Mouse (Mus musculus) heart, embryonic 16.5 days (tissue): ENCODE measurements at regions not wholly inside any gene's neighbourhood (a gene's known extent, or its start where the extent isn't known, plus 50 kb on each side); places are given as distances from the start of the nearest gene placed in this dataset.

Experiments used
- ATAC-seq: fragments of 200-750 bp; cut with Nextera tagmentation; replicated peaks from 2 replicates; pipeline ENCODE4 v1.8.0; 2017; ENCODE audit warnings: moderate number of reproducible peaks; ENCODE audit not compliant: insufficient read depth, low FRiP score; ENCODE audit errors: extremely low read depth
- H3K27ac ChIP-seq: fragments of 300-500 bp; sonication (generic); 2 replicates; pipeline ENCODE4 v1.5.1; 2014; ENCODE audit warnings: mild to moderate bottlenecking, low read length, control low read depth, moderate library complexity
- H3K27me3 ChIP-seq: fragments of 300-500 bp; sonication (generic); 2 replicates; pipeline ENCODE4 v1.6.1; 2014; ENCODE audit warnings: low read length, mixed read lengths; ENCODE audit not compliant: control insufficient read depth, insufficient read depth
- H3K36me3 ChIP-seq: fragments of 300-500 bp; sonication (generic); 2 replicates; pipeline ENCODE4 v1.6.1; 2014; ENCODE audit not compliant: control insufficient read depth, insufficient read depth
- H3K4me1 ChIP-seq: fragments of 300-500 bp; sonication (generic); 2 replicates; pipeline ENCODE4 v1.6.1; 2014; ENCODE audit warnings: low read length, mixed read lengths; ENCODE audit not compliant: control insufficient read depth, insufficient read depth
- H3K4me2 ChIP-seq: fragments of 300-500 bp; sonication (generic); 2 replicates; pipeline ENCODE4 v1.6.1; 2014; ENCODE audit warnings: low read depth, mild to moderate bottlenecking, control low read depth, low read length
- H3K4me3 ChIP-seq: fragments of 300-500 bp; sonication (generic); 2 replicates; pipeline ENCODE4 v1.5.1; 2014; ENCODE audit warnings: mild to moderate bottlenecking, control low read depth, low read length
- H3K9ac ChIP-seq: fragments of 300-500 bp; sonication (generic); 2 replicates; pipeline ENCODE4 v1.6.1; 2014; ENCODE audit warnings: low read length, control low read depth
- H3K9me3 ChIP-seq: fragments of 300-500 bp; sonication (generic); replicated peaks from 2 replicates; pipeline ENCODE4 v1.6.1; 2016; ENCODE audit warnings: low read length; ENCODE audit not compliant: control insufficient read depth
- WGBS: fragments of 180-500 bp; shearing (Covaris S2); extraction: QIAGEN DNeasy Blood & Tissue Kit; methylation state at CpG from one replicate; pipeline ENCODE4 v1.1.7; 2014; 5-methylcytosine and 5-hydroxymethylcytosine counted together

GRCm38 (mm10) chr7:115331698-115332097 is 588.2 kb downstream of the Insc start:
- WGBS: 75% methylated on average over 1 of the region's 1 CpGs
- H3K9me3 ChIP-seq: no peaks in the 10 kb centered on the region
- H3K4me2 ChIP-seq: no peak overlapping the region

GRCm38 (mm10) chr7:115333046-115333577 is 589.6 kb downstream of the Insc start:
- no peak overlapping the region for H3K4me2 ChIP-seq
- H3K27me3 ChIP-seq: no peaks in the 10 kb centered on the region
- H3K4me3 ChIP-seq: no peak overlapping the region
- 34% methylated on average over 1 of the region's 1 CpGs for WGBS
- ATAC-seq: no peak
- no peaks in the 10 kb centered on the region for H3K9me3 ChIP-seq
- no peak overlapping the region for H3K9ac ChIP-seq
- no peaks in the 10 kb centered on the region for H3K36me3 ChIP-seq
- H3K27ac ChIP-seq: no peak overlapping the region
- peaks cover 4% of the 10 kb centered on the region; the same call in 1 of the 2 replicates for H3K4me1 ChIP-seq

More at GRCm38 (mm10) chr7:115331698-115332097, 588.2 kb downstream of the Insc start:
- Histone ChIP-seq H3K4me1 (peaks cover 4% of the 10 kb centered on the region; the same call in 1 of the 2 replicates), H3K9ac (no peak overlapping the region), H3K27me3 (no peaks in the 10 kb centered on the region), H3K36me3 (no peaks in the 10 kb centered on the region), H3K4me3 (no peak overlapping the region), H3K27ac (no peak overlapping the region)
- ATAC-seq: no peak

GRCm38 (mm10) chr7:115335051-115335450 is 591.6 kb downstream of the Insc start:
- no peaks in the 10 kb centered on the region for H3K36me3 ChIP-seq

GRCm38 (mm10) chr7:115340155-115340554 is 596.7 kb downstream of the Insc start:
- no peak overlapping the region for H3K4me2 ChIP-seq
- 68% methylated on average over 7 of the region's 7 CpGs for WGBS
- no peaks in the 10 kb centered on the region for H3K36me3 ChIP-seq
- no peaks in the 10 kb centered on the region for H3K27me3 ChIP-seq
- H3K4me3 ChIP-seq: no peak overlapping the region
- ATAC-seq: no peak
- H3K4me1 ChIP-seq: peaks cover 7% of the 10 kb centered on the region
- H3K27ac ChIP-seq: no peak overlapping the region
- no peaks in the 10 kb centered on the region for H3K9me3 ChIP-seq
- no peak overlapping the region for H3K9ac ChIP-seq

More at GRCm38 (mm10) chr7:115335051-115335450, 591.6 kb downstream of the Insc start:
- no peaks in the 10 kb centered on the region for H3K27me3 ChIP-seq
- H3K4me3 ChIP-seq: no peak overlapping the region
- H3K9ac ChIP-seq: no peak overlapping the region
- WGBS: 92% methylated on average over 3 of the region's 3 CpGs
- no peak for ATAC-seq
- no peak overlapping the region for H3K4me2 ChIP-seq
- H3K9me3 ChIP-seq: no peaks in the 10 kb centered on the region
- H3K4me1 ChIP-seq: peaks cover 5% of the 10 kb centered on the region
- H3K27ac ChIP-seq: no peak overlapping the region

- no peaks in the 10 kb centered on the region for H3K27me3 ChIP-seq
- H3K36me3 ChIP-seq: no peaks in the 10 kb centered on the region
- no peak overlapping the region for H3K9ac ChIP-seq
- H3K4me3 ChIP-seq: no peak overlapping the region
- ATAC-seq: no peak
- no peak overlapping the region for H3K4me2 ChIP-seq
- no peaks in the 10 kb centered on the region for H3K9me3 ChIP-seq
- peaks cover 7% of the 10 kb centered on the region for H3K4me1 ChIP-seq
- no peak overlapping the region for H3K27ac ChIP-seq
- WGBS: 63% methylated on average over 4 of the region's 4 CpGs
Measured at GRCm38 (mm10) chr7:115341007-115341406, 597.5 kb downstream of the Insc start.

- H3K27ac ChIP-seq: no peak overlapping the region
- no peaks in the 10 kb centered on the region for H3K36me3 ChIP-seq
- ATAC-seq: no peak
- no peaks in the 10 kb centered on the region for H3K9me3 ChIP-seq
- H3K27me3 ChIP-seq: no peaks in the 10 kb centered on the region
- WGBS: 71% methylated on average over 3 of the region's 3 CpGs
- H3K4me1 ChIP-seq: no peaks in the 10 kb centered on the region; the same call in 1 of the 2 replicates
- H3K4me2 ChIP-seq: no peak overlapping the region
- no peak overlapping the region for H3K9ac ChIP-seq
- H3K4me3 ChIP-seq: no peak overlapping the region
Measured at GRCm38 (mm10) chr7:115345749-115346148, 602.3 kb downstream of the Insc start.

- ATAC-seq: no peak
- no peak overlapping the region for H3K9ac ChIP-seq
- no peaks in the 10 kb centered on the region for H3K36me3 ChIP-seq
- peaks cover 3% of the 10 kb centered on the region; the same call in 1 of the 2 replicates for H3K9me3 ChIP-seq
- no peak overlapping the region for H3K27ac ChIP-seq
- WGBS: 50% methylated on average over 6 of the region's 6 CpGs
- H3K4me3 ChIP-seq: no peak overlapping the region
- no peaks in the 10 kb centered on the region for H3K27me3 ChIP-seq
- H3K4me2 ChIP-seq: no peak overlapping the region
- H3K4me1 ChIP-seq: peaks cover 11% of the 10 kb centered on the region
Measured at GRCm38 (mm10) chr7:115358711-115359110, 615.2 kb downstream of the Insc start.

- no peaks in the 10 kb centered on the region for H3K27me3 ChIP-seq
- H3K4me1 ChIP-seq: peaks cover 11% of the 10 kb centered on the region
- no peak overlapping the region for H3K4me3 ChIP-seq
- peaks cover 3% of the 10 kb centered on the region; the same call in 1 of the 2 replicates for H3K9me3 ChIP-seq
- H3K27ac ChIP-seq: no peak overlapping the region
- H3K9ac ChIP-seq: no peak overlapping the region
- H3K4me2 ChIP-seq: no peak overlapping the region
- no peaks in the 10 kb centered on the region for H3K36me3 ChIP-seq
- 72% methylated on average over 3 of the region's 3 CpGs for WGBS
- no peak for ATAC-seq
Measured at GRCm38 (mm10) chr7:115360142-115360541, 616.6 kb downstream of the Insc start.

GRCm38 (mm10) chr7:115362117-115362516 is 618.6 kb downstream of the Insc start:
- Histone ChIP-seq H3K9me3 (peaks cover 3% of the 10 kb centered on the region; the same call in 1 of the 2 replicates), H3K27ac (no peak overlapping the region), H3K36me3 (no peaks in the 10 kb centered on the region), H3K9ac (no peak overlapping the region), H3K4me2 (no peak overlapping the region), H3K4me1 (peaks cover 22% of the 10 kb centered on the region), H3K4me3 (no peak overlapping the region), H3K27me3 (no peaks in the 10 kb centered on the region)
- 80% methylated on average over 2 of the region's 2 CpGs for WGBS
- no peak for ATAC-seq
